9 mouse cellular contexts compared by ENCODE assay signal in the genomic region with DNA sequence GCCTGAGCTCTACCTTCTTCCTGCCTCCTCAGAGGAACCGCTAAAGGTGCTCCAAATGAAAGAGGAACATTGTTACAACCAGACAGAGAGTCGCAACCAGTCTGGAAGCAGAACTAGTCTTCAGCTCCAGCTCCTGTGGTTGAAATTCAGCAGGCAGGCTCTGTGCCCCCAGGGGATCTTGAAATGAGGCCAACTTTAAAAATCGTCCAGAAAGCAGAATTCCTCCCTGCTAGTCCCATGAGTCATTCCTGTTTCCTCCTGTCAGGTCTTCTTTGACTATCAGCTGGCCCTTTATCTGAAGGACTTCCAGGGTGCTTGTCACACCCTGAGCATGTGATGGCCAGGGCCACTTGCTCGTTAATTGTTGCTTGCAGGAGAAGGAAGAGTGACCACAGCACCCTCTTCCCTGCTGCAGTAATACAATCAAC.
A peak's percentile ranks its signal among the peaks of the same experiment; 100 is the strongest.
DNase-seq lines count a peak whose midpoint lies in the region; ATAC-seq lines count a peak whose summit lies in the region.
"Had no signal": no experiment of that assay in that cellular context is flagged by ENCODE, and none has a peak within 500 bp of the region (broad histone marks: within the 10 kb centered on the region; RNA-seq: fewer than 3 reads in every experiment).

No protein-coding gene starts in this region.

- ATAC-seq in neural tube, embryonic 12.5 days (ENCODE audit: low FRiP score, low read depth), result 0 out of 2 replicates have a peak, but pooled peaks have one; percentile 19
- ATAC-seq in neural tube, embryonic 15.5 days (ENCODE audit: low FRiP score), result no peak; the same call in 1 of the 2 replicates
- ATAC-seq in erythroblast, adult 5-6 weeks (replicated peaks; ENCODE audit: low FRiP score, poor library complexity, severe bottlenecking), result no peak

- no peaks in the 10 kb centered on the region for H3K9me3 ChIP-seq in neural tube, embryonic 12.5 days
- H3K9me3 ChIP-seq in neural tube, embryonic 15.5 days (replicated peaks), result no peaks in the 10 kb centered on the region
- H3K9me3 ChIP-seq: embryonic facial prominence, embryonic 12.5 days had no signal

- 34% methylated on average over 4 of the region's 4 CpGs for WGBS in neural tube, embryonic 12.5 days
- WGBS in neural tube, embryonic 15.5 days, result 34% methylated on average over 4 of the region's 4 CpGs

- peaks cover 7% of the 10 kb centered on the region; the same call in 1 of the 2 replicates for H3K4me1 ChIP-seq in neural tube, embryonic 12.5 days
- peaks cover 10% of the 10 kb centered on the region for H3K4me1 ChIP-seq in neural tube, embryonic 15.5 days

- no peak overlapping the region for H3K27ac ChIP-seq in neural tube, embryonic 12.5 days
- no peak overlapping the region for H3K27ac ChIP-seq in neural tube, embryonic 15.5 days (replicated peaks)
- H3K27ac ChIP-seq: embryonic facial prominence, embryonic 12.5 days had no signal

- H3K36me3 ChIP-seq in neural tube, embryonic 12.5 days, result no peaks in the 10 kb centered on the region
- no peaks in the 10 kb centered on the region for H3K36me3 ChIP-seq in neural tube, embryonic 15.5 days
- H3K36me3 ChIP-seq: embryonic facial prominence, embryonic 12.5 days had no signal

- no peaks in the 10 kb centered on the region for H3K27me3 ChIP-seq in neural tube, embryonic 12.5 days (replicated peaks)
- H3K27me3 ChIP-seq in neural tube, embryonic 15.5 days (replicated peaks), result no peaks in the 10 kb centered on the region
- H3K27me3 ChIP-seq: embryonic facial prominence, embryonic 12.5 days had no signal

- DNase-seq in adrenal gland, adult (ENCODE audit: inconsistent age in 2 of 2, low spot score in 1 of 2), result peak; percentile 50 to 84
- DNase-seq in adrenal gland, postnatal 4 days (ENCODE audit: low spot score in 2 of 2), result no peak
- peak; percentile 96 for DNase-seq in heart, adult 11 months
- DNase-seq in kidney, adult 18-20 months, result peak; percentile 32
- peak; percentile 13 for DNase-seq in skeletal muscle tissue, adult 2 months (ENCODE audit: low read depth, low spot score)

- H3K4me3 ChIP-seq in neural tube, embryonic 12.5 days, result no peak overlapping the region
- no peak overlapping the region for H3K4me3 ChIP-seq in neural tube, embryonic 15.5 days (replicated peaks)
- H3K4me3 ChIP-seq: embryonic facial prominence, embryonic 12.5 days had no signal

- no peak overlapping the region for H3K4me2 ChIP-seq in neural tube, embryonic 12.5 days (replicated peaks)
- no peak overlapping the region for H3K4me2 ChIP-seq in neural tube, embryonic 15.5 days
- H3K4me2 ChIP-seq: embryonic facial prominence, embryonic 12.5 days had no signal

- H3K9ac ChIP-seq in neural tube, embryonic 12.5 days, result no peak overlapping the region
- H3K9ac ChIP-seq in neural tube, embryonic 15.5 days (replicated peaks), result no peak overlapping the region
- H3K9ac ChIP-seq: embryonic facial prominence, embryonic 12.5 days had no signal

Comparison
In these comparisons a context has a peak if more than half of its experiments do, and no peak if none do; other contexts are left out.
1. DNase-seq: peak in adrenal gland, adult (2 of 2), heart, adult 11 months (single experiment), kidney, adult 18-20 months (single experiment) and skeletal muscle tissue, adult 2 months (single experiment); none in adrenal gland, postnatal 4 days (0 of 2).